25 mouse cellular contexts compared by ENCODE assay signal in genomic region chr10:42117523-42117922, GRCm38 (mm10).
"Had no signal": no experiment of that assay in that cellular context is flagged by ENCODE, and none has a peak within 500 bp of the region (broad histone marks: within the 10 kb centered on the region; RNA-seq: fewer than 3 reads in every experiment).

No protein-coding gene starts in this region.

- H3K27ac ChIP-seq: heart, adult 2 months; heart, embryonic 13.5 days; heart, embryonic 15.5 days; hindbrain, embryonic 13.5 days; hindbrain, embryonic 15.5 days; hindbrain, postnatal 0 days; kidney, embryonic 15.5 days; kidney, postnatal 0 days; limb, embryonic 13.5 days; limb, embryonic 15.5 days; liver, embryonic 12.5 days; liver, embryonic 14.5 days had no signal

- ATAC-seq: hindbrain, postnatal 0 days; intestine, embryonic 16.5 days; liver, embryonic 12.5 days had no signal

- H3K4me1 ChIP-seq: hindbrain, embryonic 15.5 days had no signal

- DNase-seq: gastrocnemius, postnatal 14 days; gastrocnemius, postnatal 36 days; heart, adult 2 months; heart, postnatal 14 days; heart, postnatal 36 days; kidney, adult 11 months; kidney, adult 2 months; kidney, adult 9 months; kidney, postnatal 14 days; kidney, postnatal 36 days; layer of hippocampus, adult 9-11 months; layer of hippocampus, postnatal 36 days; left cerebral cortex, postnatal 4 days had no signal

- H3K27me3 ChIP-seq: heart, embryonic 13.5 days; heart, embryonic 15.5 days; hindbrain, embryonic 13.5 days; hindbrain, embryonic 15.5 days; kidney, embryonic 15.5 days; limb, embryonic 13.5 days; limb, embryonic 15.5 days had no signal

- H3K4me3 ChIP-seq: heart, adult 2 months; heart, embryonic 13.5 days; heart, embryonic 15.5 days; hindbrain, embryonic 13.5 days; hindbrain, embryonic 15.5 days; kidney, embryonic 15.5 days; limb, embryonic 13.5 days; limb, embryonic 15.5 days; liver, embryonic 12.5 days had no signal
